Mouse (Mus musculus): ENCODE measurements around the gene Hmcn2. TPM values are rescaled to one million over a fixed set of nuclear protein-coding genes. Genes with fewer than 3 reads are reported as not detected.

The Hmcn2 gene
- polyA plus RNA-seq, 1 experiment from 2014 or later = 0.18 TPM

GRCm38 (mm10) chr2:31356771-31357170 is 42.6 kb downstream of the Hmcn2 start:
- 79% methylated on average over 5 of the region's 5 CpGs for WGBS
- no peaks in the 10 kb centered on the region for H3K36me3 ChIP-seq (ENCODE audit: control insufficient read depth, insufficient read depth, low read length)
- no peak overlapping the region for H3K27ac ChIP-seq (ENCODE audit: low read length)
- H3K27me3 ChIP-seq (ENCODE audit: control insufficient read depth, insufficient read depth, low read depth, low read length) = no peaks in the 10 kb centered on the region
- no peaks in the 10 kb centered on the region for H3K9me3 ChIP-seq (replicated peaks; ENCODE audit: control insufficient read depth, low read length, poor library complexity, severe bottlenecking)
- no peak overlapping the region for H3K4me2 ChIP-seq (ENCODE audit: low read length)
- H3K4me3 ChIP-seq (ENCODE audit: low read depth, low read length) = no peak overlapping the region
- no peak overlapping the region for H3K9ac ChIP-seq (ENCODE audit: low read depth, low read length)
- ATAC-seq = no peak
- no peaks in the 10 kb centered on the region for H3K4me1 ChIP-seq (ENCODE audit: control insufficient read depth, insufficient read depth, low read length)

- H3K9me3 ChIP-seq (replicated peaks; ENCODE audit: control insufficient read depth, low read length, poor library complexity, severe bottlenecking) = no peaks in the 10 kb centered on the region
- H3K27ac ChIP-seq (ENCODE audit: low read length) = no peak overlapping the region
- no peaks in the 10 kb centered on the region for H3K4me1 ChIP-seq (ENCODE audit: control insufficient read depth, insufficient read depth, low read length)
- no peak overlapping the region for H3K9ac ChIP-seq (ENCODE audit: low read depth, low read length)
- H3K27me3 ChIP-seq (ENCODE audit: control insufficient read depth, insufficient read depth, low read depth, low read length) = no peaks in the 10 kb centered on the region
- H3K36me3 ChIP-seq (ENCODE audit: control insufficient read depth, insufficient read depth, low read length) = no peaks in the 10 kb centered on the region
- no peak for ATAC-seq
- H3K4me2 ChIP-seq (ENCODE audit: low read length) = no peak overlapping the region
- 77% methylated on average over 7 of the region's 7 CpGs for WGBS
- no peak overlapping the region for H3K4me3 ChIP-seq (ENCODE audit: low read depth, low read length)
These were observed 45.1 kb downstream of the Hmcn2 start for GRCm38 (mm10) chr2:31359316-31359715.

- no peak overlapping the region for H3K4me2 ChIP-seq (ENCODE audit: low read length)
- H3K4me1 ChIP-seq (ENCODE audit: control insufficient read depth, insufficient read depth, low read length) = no peaks in the 10 kb centered on the region
- no peaks in the 10 kb centered on the region for H3K36me3 ChIP-seq (ENCODE audit: control insufficient read depth, insufficient read depth, low read length)
- no peak overlapping the region for H3K4me3 ChIP-seq (ENCODE audit: low read depth, low read length)
- H3K9me3 ChIP-seq (replicated peaks; ENCODE audit: control insufficient read depth, low read length, poor library complexity, severe bottlenecking) = 0 out of 2 replicates have a peak, but pooled peaks cover 2% of the 10 kb centered on the region
- WGBS = 77% methylated on average over 7 of the region's 7 CpGs
- H3K27ac ChIP-seq (ENCODE audit: low read length) = no peak overlapping the region
- no peak overlapping the region for H3K9ac ChIP-seq (ENCODE audit: low read depth, low read length)
- no peak for ATAC-seq
- H3K27me3 ChIP-seq (ENCODE audit: control insufficient read depth, insufficient read depth, low read depth, low read length) = no peaks in the 10 kb centered on the region
These were observed 53.0 kb downstream of the Hmcn2 start for GRCm38 (mm10) chr2:31367186-31367585.

GRCm38 (mm10) chr2:31371396-31371795 is 57.2 kb downstream of the Hmcn2 start:
- Histone ChIP-seq H3K4me1 (ENCODE audit: control insufficient read depth, insufficient read depth, low read length) (no peaks in the 10 kb centered on the region; the same call in 1 of the 2 replicates), H3K36me3 (ENCODE audit: control insufficient read depth, insufficient read depth, low read length) (no peaks in the 10 kb centered on the region), H3K9me3 (replicated peaks; ENCODE audit: control insufficient read depth, low read length, poor library complexity, severe bottlenecking) (0 out of 2 replicates have a peak, but pooled peaks cover 2% of the 10 kb centered on the region), H3K27ac (ENCODE audit: low read length) (no peak overlapping the region), H3K4me2 (ENCODE audit: low read length) (no peak overlapping the region), H3K27me3 (ENCODE audit: control insufficient read depth, insufficient read depth, low read depth, low read length) (no peaks in the 10 kb centered on the region), H3K9ac (ENCODE audit: low read depth, low read length) (no peak overlapping the region), H3K4me3 (ENCODE audit: low read depth, low read length) (no peak overlapping the region)
- no peak for ATAC-seq
- WGBS = 86% methylated on average over 9 of the region's 9 CpGs

- H3K9ac ChIP-seq (ENCODE audit: low read depth, low read length) = no peak overlapping the region
- ATAC-seq = no peak
- 91% methylated on average over 4 of the region's 4 CpGs for whole genome bisulfite sequencing
- H3K4me1 ChIP-seq (ENCODE audit: control insufficient read depth, insufficient read depth, low read length) = no peaks in the 10 kb centered on the region; the same call in 1 of the 2 replicates
- H3K36me3 ChIP-seq (ENCODE audit: control insufficient read depth, insufficient read depth, low read length) = no peaks in the 10 kb centered on the region
- H3K4me2 ChIP-seq (ENCODE audit: low read length) = no peak overlapping the region
- H3K27me3 ChIP-seq (ENCODE audit: control insufficient read depth, insufficient read depth, low read depth, low read length) = no peaks in the 10 kb centered on the region
- H3K4me3 ChIP-seq (ENCODE audit: low read depth, low read length) = no peak overlapping the region
- H3K9me3 ChIP-seq (replicated peaks; ENCODE audit: control insufficient read depth, low read length, poor library complexity, severe bottlenecking) = 0 out of 2 replicates have a peak, but pooled peaks cover 2% of the 10 kb centered on the region
- H3K27ac ChIP-seq (ENCODE audit: low read length) = no peak overlapping the region
These were observed 58.0 kb downstream of the Hmcn2 start for GRCm38 (mm10) chr2:31372186-31372585.

DNA sequence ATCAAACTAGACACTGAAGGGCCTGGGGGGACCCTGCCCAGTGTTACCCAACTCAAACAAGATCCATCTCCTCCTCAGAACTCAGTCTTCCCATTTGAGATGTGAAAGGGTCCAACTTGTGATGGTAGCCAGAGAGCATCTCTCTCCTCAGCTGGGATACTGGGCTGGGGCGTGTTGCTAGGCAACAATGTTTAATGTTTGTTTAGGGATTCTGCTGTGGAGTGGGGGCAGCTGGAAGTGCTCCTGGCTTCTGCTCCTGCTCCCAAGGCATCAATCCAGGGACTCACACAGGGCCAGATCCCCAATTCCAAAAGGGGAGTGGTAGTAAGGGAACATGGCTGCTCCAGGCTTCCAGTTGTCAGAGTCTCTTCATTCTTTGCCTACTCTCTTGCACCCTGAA is 60.2 kb downstream of the Hmcn2 start:
- no peaks in the 10 kb centered on the region; the same call in 1 of the 2 replicates for H3K4me1 ChIP-seq (ENCODE audit: control insufficient read depth, insufficient read depth, low read length)
- ATAC-seq = no peak
- no peaks in the 10 kb centered on the region for H3K27me3 ChIP-seq (ENCODE audit: control insufficient read depth, insufficient read depth, low read depth, low read length)
- WGBS = 82% methylated on average over 1 of the region's 1 CpGs
- H3K9ac ChIP-seq (ENCODE audit: low read depth, low read length) = no peak overlapping the region
- 0 out of 2 replicates have a peak, but pooled peaks cover 2% of the 10 kb centered on the region for H3K9me3 ChIP-seq (replicated peaks; ENCODE audit: control insufficient read depth, low read length, poor library complexity, severe bottlenecking)
- H3K27ac ChIP-seq (ENCODE audit: low read length) = no peak overlapping the region
- no peak overlapping the region for H3K4me2 ChIP-seq (ENCODE audit: low read length)
- no peaks in the 10 kb centered on the region for H3K36me3 ChIP-seq (ENCODE audit: control insufficient read depth, insufficient read depth, low read length)
- no peak overlapping the region for H3K4me3 ChIP-seq (ENCODE audit: low read depth, low read length)

DNA sequence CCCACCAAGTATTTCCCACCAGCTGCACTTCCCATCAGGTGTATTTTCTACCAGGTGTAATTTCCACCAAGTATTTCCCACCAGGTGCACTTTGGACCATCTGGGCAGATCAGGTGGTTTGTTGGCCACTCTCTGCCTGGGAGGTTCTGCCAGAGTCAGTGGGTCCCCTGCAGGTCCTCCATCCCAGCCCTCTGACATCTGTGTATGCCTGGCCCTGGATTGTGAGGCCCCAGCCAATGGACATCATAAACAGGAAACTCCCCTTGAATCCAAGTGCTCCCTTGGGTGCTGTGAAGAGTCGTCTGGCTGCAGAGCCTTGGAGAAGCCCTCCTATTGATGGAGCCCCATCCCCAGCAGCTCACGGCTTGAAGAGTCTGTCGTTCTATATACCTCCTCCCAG is 61.8 kb downstream of the Hmcn2 start:
- Histone ChIP-seq H3K9ac (ENCODE audit: low read depth, low read length) (no peak overlapping the region), H3K4me3 (ENCODE audit: low read depth, low read length) (no peak overlapping the region), H3K36me3 (ENCODE audit: control insufficient read depth, insufficient read depth, low read length) (no peaks in the 10 kb centered on the region), H3K4me2 (ENCODE audit: low read length) (no peak overlapping the region), H3K9me3 (replicated peaks; ENCODE audit: control insufficient read depth, low read length, poor library complexity, severe bottlenecking) (0 out of 2 replicates have a peak, but pooled peaks cover 2% of the 10 kb centered on the region), H3K27me3 (ENCODE audit: control insufficient read depth, insufficient read depth, low read depth, low read length) (no peaks in the 10 kb centered on the region), H3K27ac (ENCODE audit: low read length) (no peak overlapping the region), H3K4me1 (ENCODE audit: control insufficient read depth, insufficient read depth, low read length) (no peaks in the 10 kb centered on the region; the same call in 1 of the 2 replicates)
- 61% methylated on average over 3 of the region's 3 CpGs for WGBS
- no peak for ATAC-seq

- WGBS = 68% methylated on average over 2 of the region's 2 CpGs
- no peak for ATAC-seq
- no peak overlapping the region for H3K4me2 ChIP-seq (ENCODE audit: low read length)
- no peaks in the 10 kb centered on the region; the same call in 1 of the 2 replicates for H3K4me1 ChIP-seq (ENCODE audit: control insufficient read depth, insufficient read depth, low read length)
- no peak overlapping the region for H3K9ac ChIP-seq (ENCODE audit: low read depth, low read length)
- H3K27ac ChIP-seq (ENCODE audit: low read length) = no peak overlapping the region
- H3K27me3 ChIP-seq (ENCODE audit: control insufficient read depth, insufficient read depth, low read depth, low read length) = no peaks in the 10 kb centered on the region
- no peak overlapping the region for H3K4me3 ChIP-seq (ENCODE audit: low read depth, low read length)
- no peaks in the 10 kb centered on the region for H3K36me3 ChIP-seq (ENCODE audit: control insufficient read depth, insufficient read depth, low read length)
- H3K9me3 ChIP-seq (replicated peaks; ENCODE audit: control insufficient read depth, low read length, poor library complexity, severe bottlenecking) = no peaks in the 10 kb centered on the region
These were observed 63.3 kb downstream of the Hmcn2 start for GRCm38 (mm10) chr2:31377481-31377880.

- H3K4me1 ChIP-seq (ENCODE audit: control insufficient read depth, insufficient read depth, low read length) = no peaks in the 10 kb centered on the region
- H3K4me3 ChIP-seq (ENCODE audit: low read depth, low read length) = no peak overlapping the region
- WGBS = 54% methylated on average over 4 of the region's 4 CpGs
- H3K9me3 ChIP-seq (replicated peaks; ENCODE audit: control insufficient read depth, low read length, poor library complexity, severe bottlenecking) = no peaks in the 10 kb centered on the region
- H3K9ac ChIP-seq (ENCODE audit: low read depth, low read length) = no peak overlapping the region
- ATAC-seq = peak; percentile 75
- no peak overlapping the region for H3K27ac ChIP-seq (ENCODE audit: low read length)
- no peaks in the 10 kb centered on the region; the same call in 1 of the 2 replicates for H3K27me3 ChIP-seq (ENCODE audit: control insufficient read depth, insufficient read depth, low read depth, low read length)
- no peaks in the 10 kb centered on the region for H3K36me3 ChIP-seq (ENCODE audit: control insufficient read depth, insufficient read depth, low read length)
- no peak overlapping the region for H3K4me2 ChIP-seq (ENCODE audit: low read length)
These were observed 67.2 kb downstream of the Hmcn2 start for GRCm38 (mm10) chr2:31381292-31381846.
